Mouse (Mus musculus) erythroblast, embryonic 14.5 days (primary cell): ENCODE measurements at regions not wholly inside any gene's neighbourhood (a gene's known extent, or its start where the extent isn't known, plus 50 kb on each side); places are given as distances from the start of the nearest gene placed in this dataset.

ENCODE experiments used
- H3K27me3 ChIP-seq: 2 replicates; pipeline ENCODE4 v1.6.1; 2012; ENCODE audit warnings: inconsistent platforms; ENCODE audit not compliant: control insufficient read depth
- H3K36me3 ChIP-seq: 2 replicates; pipeline ENCODE4 v1.6.1; 2012; ENCODE audit warnings: mild to moderate bottlenecking, inconsistent platforms; ENCODE audit not compliant: control insufficient read depth
- H3K4me1 ChIP-seq: 2 replicates; pipeline ENCODE4 v1.6.1; 2012; ENCODE audit warnings: inconsistent platforms; ENCODE audit not compliant: control insufficient read depth
- H3K4me3 ChIP-seq: replicated peaks from 2 replicates; pipeline ENCODE3; 2012; ENCODE audit warnings: moderate library complexity, mild to moderate bottlenecking, inconsistent platforms
- H3K9me3 ChIP-seq: 2 replicates; pipeline ENCODE4 v1.6.1; 2012; ENCODE audit warnings: low read length, inconsistent platforms, mixed read lengths; ENCODE audit not compliant: control insufficient read depth
- GATA1 ChIP-seq: IDR thresholded peaks from 2 replicates; pipeline ENCODE4 v1.6.1; 2012; ENCODE audit warnings: low read length, inconsistent platforms, mixed read lengths
- TAL1 ChIP-seq: IDR thresholded peaks from 3 replicates; pipeline ENCODE4 v1.6.1; 2012; ENCODE audit warnings: low read length, inconsistent platforms, mixed read lengths

- TF ChIP-seq TAL1 (no peak), GATA1 (no peak)
- H3K9me3 ChIP-seq = no peaks in the 10 kb centered on the region
- H3K36me3 ChIP-seq = no peaks in the 10 kb centered on the region
- H3K4me1 ChIP-seq = no peaks in the 10 kb centered on the region
- H3K27me3 ChIP-seq = no peaks in the 10 kb centered on the region
- no peak overlapping the region for H3K4me3 ChIP-seq
These were observed 331.6 kb downstream of the Lpin1 start for GRCm38 (mm10) chr12:16279146-16279545.

GRCm38 (mm10) chr12:16277567-16278332 is 333.0 kb downstream of the Lpin1 start:
- TF ChIP-seq TAL1 (no peak), GATA1 (no peak)
- Histone ChIP-seq H3K9me3 (no peaks in the 10 kb centered on the region), H3K4me3 (no peak overlapping the region), H3K36me3 (no peaks in the 10 kb centered on the region), H3K27me3 (no peaks in the 10 kb centered on the region), H3K4me1 (no peaks in the 10 kb centered on the region)

GRCm38 (mm10) chr12:16277144-16277543 is 333.6 kb downstream of the Lpin1 start:
- no peaks in the 10 kb centered on the region for H3K27me3 ChIP-seq
- H3K4me3 ChIP-seq = no peak overlapping the region
- no peak for TF ChIP-seq GATA1
- TF ChIP-seq TAL1 = no peak
- H3K4me1 ChIP-seq = no peaks in the 10 kb centered on the region
- no peaks in the 10 kb centered on the region for H3K36me3 ChIP-seq
- H3K9me3 ChIP-seq = no peaks in the 10 kb centered on the region

DNA sequence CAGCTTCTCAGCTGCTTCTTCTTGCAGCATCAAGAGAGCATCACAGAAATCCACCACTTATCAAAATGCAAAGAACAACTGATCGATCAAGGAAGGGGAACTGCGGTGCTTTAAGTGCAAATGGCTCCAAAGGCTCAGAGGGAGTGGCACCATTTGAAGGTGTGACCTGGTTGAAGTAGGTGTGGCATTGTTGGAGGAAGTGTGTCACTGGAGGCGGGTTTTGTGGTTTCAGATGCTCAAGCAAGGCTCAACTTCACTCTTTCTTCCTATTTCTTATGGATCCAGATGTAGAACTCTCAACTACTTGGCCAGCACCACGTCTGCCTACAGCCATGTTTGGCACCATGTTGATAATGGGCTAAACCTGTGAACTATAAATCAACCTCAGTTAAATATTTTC is 334.5 kb downstream of the Lpin1 start:
- no peak for TF ChIP-seq TAL1
- no peak for TF ChIP-seq GATA1
- Histone ChIP-seq H3K4me3 (no peak overlapping the region), H3K4me1 (no peaks in the 10 kb centered on the region), H3K27me3 (no peaks in the 10 kb centered on the region), H3K36me3 (no peaks in the 10 kb centered on the region), H3K9me3 (no peaks in the 10 kb centered on the region)

- Histone ChIP-seq H3K4me3 (no peak overlapping the region), H3K36me3 (no peaks in the 10 kb centered on the region), H3K27me3 (no peaks in the 10 kb centered on the region), H3K4me1 (no peaks in the 10 kb centered on the region), H3K9me3 (no peaks in the 10 kb centered on the region)
- TF ChIP-seq GATA1 = no peak
- no peak for TF ChIP-seq TAL1
These were observed 338.3 kb downstream of the Lpin1 start for GRCm38 (mm10) chr12:16272441-16272840.

GRCm38 (mm10) chr12:16270876-16271275 is 339.9 kb downstream of the Lpin1 start:
- Histone ChIP-seq H3K27me3 (no peaks in the 10 kb centered on the region), H3K36me3 (no peaks in the 10 kb centered on the region), H3K4me1 (no peaks in the 10 kb centered on the region), H3K9me3 (no peaks in the 10 kb centered on the region), H3K4me3 (no peak overlapping the region)
- TF ChIP-seq GATA1 (no peak), TAL1 (no peak)

GRCm38 (mm10) chr12:16269706-16270105 is 341.1 kb downstream of the Lpin1 start:
- H3K4me1 ChIP-seq = no peaks in the 10 kb centered on the region
- TF ChIP-seq TAL1 = no peak
- no peaks in the 10 kb centered on the region for H3K27me3 ChIP-seq
- no peak overlapping the region for H3K4me3 ChIP-seq
- H3K36me3 ChIP-seq = no peaks in the 10 kb centered on the region
- no peaks in the 10 kb centered on the region for H3K9me3 ChIP-seq

DNA sequence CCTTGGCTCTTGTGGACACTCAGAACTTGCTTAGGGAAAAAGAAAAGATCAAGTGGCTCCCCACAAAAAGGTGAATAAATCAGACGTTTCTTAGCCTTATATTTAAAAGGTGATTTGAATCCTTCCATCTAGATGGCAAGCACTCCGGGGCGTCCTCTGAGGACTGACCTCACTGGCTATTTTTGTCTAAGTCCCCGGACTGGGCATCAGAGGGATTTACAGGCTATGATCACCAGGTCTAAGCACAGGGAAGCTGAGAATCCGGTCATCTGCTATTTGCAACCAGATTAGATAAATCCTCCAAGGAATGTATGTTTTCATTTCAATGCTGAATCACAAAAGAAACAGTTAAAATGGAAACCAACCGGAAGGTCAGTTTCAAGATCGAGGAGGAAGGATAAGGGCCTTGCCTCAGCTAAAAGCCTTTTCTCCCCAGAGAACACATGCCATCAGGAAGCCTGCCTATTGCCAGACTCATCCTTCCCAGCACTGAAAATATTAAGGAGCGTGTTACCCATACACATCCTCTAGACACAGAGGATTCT is 342.1 kb downstream of the Lpin1 start:
- Histone ChIP-seq H3K36me3 (no peaks in the 10 kb centered on the region), H3K4me3 (no peak overlapping the region), H3K4me1 (no peaks in the 10 kb centered on the region), H3K9me3 (no peaks in the 10 kb centered on the region), H3K27me3 (no peaks in the 10 kb centered on the region)
- TF ChIP-seq GATA1 = no peak
- TF ChIP-seq TAL1 = no peak

DNA sequence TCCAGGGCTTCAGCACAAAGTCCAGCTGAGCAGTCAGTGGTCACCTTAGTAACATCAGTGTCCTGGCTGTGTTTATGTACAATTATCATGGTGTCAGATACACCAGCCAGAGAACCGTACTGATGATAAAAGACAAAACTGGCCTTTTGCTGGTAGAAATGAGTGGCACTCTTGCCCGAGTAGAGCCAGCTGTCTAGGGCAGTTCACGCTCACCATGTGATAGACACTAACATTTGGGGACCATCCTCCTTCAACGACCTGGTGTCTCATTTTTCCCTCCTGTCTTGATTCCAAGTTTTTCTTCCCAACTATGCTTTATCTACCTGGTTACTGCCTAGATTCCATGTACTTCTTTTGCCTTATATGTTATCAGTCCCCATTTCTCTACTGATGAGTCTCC is 349.3 kb downstream of the Lpin1 start:
- H3K4me1 ChIP-seq = no peaks in the 10 kb centered on the region
- no peaks in the 10 kb centered on the region for H3K36me3 ChIP-seq
- no peak overlapping the region for H3K4me3 ChIP-seq
- no peaks in the 10 kb centered on the region for H3K9me3 ChIP-seq
- TF ChIP-seq TAL1 (no peak), GATA1 (no peak)
- H3K27me3 ChIP-seq = no peaks in the 10 kb centered on the region
